Mouse (Mus musculus): ENCODE measurements around the gene Smco2. TPM values are rescaled to one million over a fixed set of nuclear protein-coding genes. Genes with fewer than 3 reads are reported as not detected.

The Smco2 gene
- polyA plus RNA-seq (2012; rRNA removed): 0.12 TPM in 1 of 2 replicates, not detected in the other

- Histone ChIP-seq H3K4me1 (ENCODE audit: control insufficient read depth, insufficient read depth, low read length) (no peaks in the 10 kb centered on the region; the same call in 1 of the 2 replicates), H3K4me3 (replicated peaks; ENCODE audit: extremely low read depth, low read depth, low read length) (no peak within 1 kb of the TSS)
- DNase-seq: no peak
- 79% methylated on average over 4 of the region's 4 CpGs for WGBS
- TF ChIP-seq POLR2A (IDR thresholded peaks at IDR 0.05; ENCODE audit: borderline replicate concordance, extremely low read depth, low read depth, low read length) (no peak), CTCF (IDR thresholded peaks at IDR 0.05; ENCODE audit: insufficient read depth, low read length) (no peak)
Measured at GRCm38 (mm10) chr6:146850050-146850449, at the start of gene Smco2. Gene Smco2, plus strand, starts transcription at chr6:146850104.

- no peak for DNase-seq
- WGBS: 87% methylated on average over 6 of the region's 6 CpGs
- TF ChIP-seq CTCF (IDR thresholded peaks at IDR 0.05; ENCODE audit: insufficient read depth, low read length) (no peak), POLR2A (IDR thresholded peaks at IDR 0.05; ENCODE audit: borderline replicate concordance, extremely low read depth, low read depth, low read length) (no peak)
- Histone ChIP-seq H3K4me3 (replicated peaks; ENCODE audit: extremely low read depth, low read depth, low read length) (no peak overlapping the region), H3K4me1 (ENCODE audit: control insufficient read depth, insufficient read depth, low read length) (no peaks in the 10 kb centered on the region)
Measured at GRCm38 (mm10) chr6:146809991-146810390, 39.9 kb upstream of the Smco2 start.

- H3K4me1 ChIP-seq (ENCODE audit: control insufficient read depth, insufficient read depth, low read length): no peaks in the 10 kb centered on the region
- 76% methylated on average over 5 of the region's 5 CpGs for WGBS
- H3K4me3 ChIP-seq (replicated peaks; ENCODE audit: extremely low read depth, low read depth, low read length): no peak overlapping the region
- TF ChIP-seq CTCF (IDR thresholded peaks at IDR 0.05; ENCODE audit: insufficient read depth, low read length): no peak
- no peak for TF ChIP-seq POLR2A (IDR thresholded peaks at IDR 0.05; ENCODE audit: borderline replicate concordance, extremely low read depth, low read depth, low read length)
- DNase-seq: no peak
Measured at GRCm38 (mm10) chr6:146813007-146813406, 36.9 kb upstream of the Smco2 start.

GRCm38 (mm10) chr6:146820177-146820965 lies 29.5 kb upstream of the Smco2 start:
- TF ChIP-seq POLR2A (IDR thresholded peaks at IDR 0.05; ENCODE audit: borderline replicate concordance, extremely low read depth, low read depth, low read length) (no peak), CTCF (IDR thresholded peaks at IDR 0.05; ENCODE audit: insufficient read depth, low read length) (no peak)
- H3K4me3 ChIP-seq (replicated peaks; ENCODE audit: extremely low read depth, low read depth, low read length): no peak overlapping the region
- DNase-seq: no peak
- WGBS: 85% methylated on average over 29 of the region's 29 CpGs
- H3K4me1 ChIP-seq (ENCODE audit: control insufficient read depth, insufficient read depth, low read length): no peaks in the 10 kb centered on the region

- no peak overlapping the region for H3K4me3 ChIP-seq (replicated peaks; ENCODE audit: extremely low read depth, low read depth, low read length)
- TF ChIP-seq CTCF (IDR thresholded peaks at IDR 0.05; ENCODE audit: insufficient read depth, low read length): no peak
- no peak for TF ChIP-seq POLR2A (IDR thresholded peaks at IDR 0.05; ENCODE audit: borderline replicate concordance, extremely low read depth, low read depth, low read length)
- peak; percentile 17 for DNase-seq
- 67% methylated on average over 13 of the region's 13 CpGs for WGBS
- H3K4me1 ChIP-seq (ENCODE audit: control insufficient read depth, insufficient read depth, low read length): no peaks in the 10 kb centered on the region
Measured at GRCm38 (mm10) chr6:146821958-146822357, 27.9 kb upstream of the Smco2 start.

- 36% methylated on average over 16 of the region's 16 CpGs for WGBS
- Histone ChIP-seq H3K4me1 (ENCODE audit: control insufficient read depth, insufficient read depth, low read length) (no peaks in the 10 kb centered on the region), H3K4me3 (replicated peaks; ENCODE audit: extremely low read depth, low read depth, low read length) (no peak overlapping the region)
- peak; percentile 52 for DNase-seq
- TF ChIP-seq POLR2A (IDR thresholded peaks at IDR 0.05; ENCODE audit: borderline replicate concordance, extremely low read depth, low read depth, low read length) (no peak), CTCF (IDR thresholded peaks at IDR 0.05; ENCODE audit: insufficient read depth, low read length) (peak; percentile 89)
Measured at GRCm38 (mm10) chr6:146824727-146825486, 25.0 kb upstream of the Smco2 start.

GRCm38 (mm10) chr6:146825487-146825773 lies 24.5 kb upstream of the Smco2 start:
- DNase-seq: no peak
- H3K4me1 ChIP-seq (ENCODE audit: control insufficient read depth, insufficient read depth, low read length): no peaks in the 10 kb centered on the region
- WGBS: 63% methylated on average over 1 of the region's 1 CpGs
- no peak overlapping the region for H3K4me3 ChIP-seq (replicated peaks; ENCODE audit: extremely low read depth, low read depth, low read length)
- TF ChIP-seq POLR2A (IDR thresholded peaks at IDR 0.05; ENCODE audit: borderline replicate concordance, extremely low read depth, low read depth, low read length): no peak
- TF ChIP-seq CTCF (IDR thresholded peaks at IDR 0.05; ENCODE audit: insufficient read depth, low read length): no peak

- DNase-seq: no peak
- Histone ChIP-seq H3K4me3 (replicated peaks; ENCODE audit: extremely low read depth, low read depth, low read length) (no peak overlapping the region), H3K4me1 (ENCODE audit: control insufficient read depth, insufficient read depth, low read length) (no peaks in the 10 kb centered on the region)
- WGBS: 88% methylated on average over 12 of the region's 12 CpGs
- TF ChIP-seq POLR2A (IDR thresholded peaks at IDR 0.05; ENCODE audit: borderline replicate concordance, extremely low read depth, low read depth, low read length): no peak
- TF ChIP-seq CTCF (IDR thresholded peaks at IDR 0.05; ENCODE audit: insufficient read depth, low read length): no peak
Measured at GRCm38 (mm10) chr6:146831320-146831719, 18.6 kb upstream of the Smco2 start.

GRCm38 (mm10) chr6:146833485-146834314 lies 16.2 kb upstream of the Smco2 start:
- Histone ChIP-seq H3K4me3 (replicated peaks; ENCODE audit: extremely low read depth, low read depth, low read length) (no peak overlapping the region), H3K4me1 (ENCODE audit: control insufficient read depth, insufficient read depth, low read length) (no peaks in the 10 kb centered on the region)
- DNase-seq: no peak
- 67% methylated on average over 6 of the region's 6 CpGs for WGBS
- TF ChIP-seq POLR2A (IDR thresholded peaks at IDR 0.05; ENCODE audit: borderline replicate concordance, extremely low read depth, low read depth, low read length) (no peak), CTCF (IDR thresholded peaks at IDR 0.05; ENCODE audit: insufficient read depth, low read length) (peak; percentile 80)
